Mouse (Mus musculus) left cerebral cortex, adult 9 months (tissue): ENCODE measurements around the gene Ptcd2.
A peak's percentile ranks its signal among the peaks of the same experiment; 100 is the strongest.

ENCODE experiments used
- DNase-seq, 2 experiments: peaks; one replicate each; pipeline ENCODE4 v3.0.0; 2022; ENCODE audit warnings: low spot score in 2 of 2

Gene Ptcd2

GRCm38 (mm10) chr13:99344599-99345575 is at the start of gene Ptcd2, which contains the start of gene Mrps27:
Gene Ptcd2 (minus strand): TSS chr13:99344705.
Gene Mrps27 (plus strand): TSS chr13:99344786.
- peak; percentile 85 to 98 for DNase-seq

DNA sequence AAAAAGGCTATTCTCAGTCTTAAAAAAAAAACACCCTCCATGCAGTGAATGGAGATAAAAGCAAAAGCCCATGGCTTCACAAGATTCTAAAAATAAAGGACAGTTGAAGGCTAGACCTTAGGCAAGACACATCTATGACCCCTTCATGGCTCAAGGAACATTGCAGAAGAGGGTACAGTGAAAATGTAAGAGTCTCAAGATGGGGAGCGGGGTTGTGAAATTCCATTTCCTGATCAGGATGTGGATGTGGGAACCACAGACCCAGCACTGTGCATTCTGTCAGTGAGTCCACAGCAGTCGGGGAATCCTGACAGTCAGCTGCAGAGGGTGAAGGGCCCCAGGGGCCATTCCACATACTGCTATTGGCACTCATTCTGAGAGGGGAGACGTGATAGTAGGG is 48.6 kb upstream of the Ptcd2 start:
- DNase-seq: no peak

- peak in 1 of 2 experiments; percentile 51 for DNase-seq
These were observed 46.9 kb upstream of the Ptcd2 start for GRCm38 (mm10) chr13:99391417-99391816.

GRCm38 (mm10) chr13:99387901-99388811 is 43.7 kb upstream of the Ptcd2 start:
- DNase-seq: no peak

DNA sequence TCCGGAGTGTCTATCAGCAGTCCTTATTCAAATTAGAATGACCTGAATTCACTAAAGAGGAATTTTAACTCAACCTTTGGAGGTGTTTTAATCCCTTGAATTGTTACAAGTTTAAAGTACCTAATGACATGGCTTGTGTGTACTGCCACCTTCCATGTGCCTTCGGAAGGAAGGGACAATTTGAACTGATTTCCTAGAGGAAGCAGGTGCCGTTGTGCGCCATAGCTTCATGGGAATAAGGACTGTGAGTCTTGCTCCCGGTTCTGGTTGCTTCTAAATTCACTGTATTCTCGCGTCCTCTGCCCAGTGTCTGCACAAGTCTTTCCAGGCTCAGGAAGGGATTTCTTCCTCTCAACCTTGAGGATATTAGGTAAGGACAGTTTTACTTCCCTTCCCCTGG is 41.8 kb upstream of the Ptcd2 start:
- DNase-seq: no peak

- no peak for DNase-seq
These were observed 41.4 kb upstream of the Ptcd2 start for GRCm38 (mm10) chr13:99385911-99386310.

DNA sequence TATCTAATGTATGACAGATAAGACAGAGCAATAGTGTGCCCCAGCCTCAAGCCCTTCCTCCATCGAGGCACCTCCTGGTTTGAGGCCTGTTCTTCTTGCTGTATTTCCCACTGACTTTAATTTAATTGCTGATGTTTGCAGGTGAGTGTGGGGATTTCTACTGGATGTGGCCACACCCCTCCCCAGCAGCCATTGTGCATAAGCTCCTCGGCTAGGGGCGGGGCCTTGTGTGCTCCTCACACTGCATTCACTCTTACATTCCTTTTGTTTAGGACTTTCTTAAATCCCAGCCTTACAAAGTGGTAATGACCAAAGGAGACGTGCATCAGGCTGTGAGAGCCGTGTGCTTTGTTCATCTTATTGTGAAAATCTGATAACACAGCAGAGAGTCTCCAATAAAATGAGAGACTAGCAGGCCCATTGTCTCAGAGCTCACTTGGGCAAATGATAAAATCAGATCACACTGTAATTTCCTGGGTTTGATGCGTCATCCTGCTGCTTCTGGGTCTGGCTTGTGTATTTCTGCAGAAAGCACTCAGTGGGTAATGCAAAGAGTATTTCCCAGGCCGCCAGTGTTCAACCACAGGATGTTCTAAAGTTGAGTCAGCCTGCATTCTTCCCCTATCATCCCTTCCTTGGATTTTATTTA is 40.2 kb upstream of the Ptcd2 start:
- no peak for DNase-seq

GRCm38 (mm10) chr13:99382373-99382772 is 37.9 kb upstream of the Ptcd2 start:
- no peak for DNase-seq

GRCm38 (mm10) chr13:99378223-99378622 is 33.7 kb upstream of the Ptcd2 start:
- no peak for DNase-seq

DNA sequence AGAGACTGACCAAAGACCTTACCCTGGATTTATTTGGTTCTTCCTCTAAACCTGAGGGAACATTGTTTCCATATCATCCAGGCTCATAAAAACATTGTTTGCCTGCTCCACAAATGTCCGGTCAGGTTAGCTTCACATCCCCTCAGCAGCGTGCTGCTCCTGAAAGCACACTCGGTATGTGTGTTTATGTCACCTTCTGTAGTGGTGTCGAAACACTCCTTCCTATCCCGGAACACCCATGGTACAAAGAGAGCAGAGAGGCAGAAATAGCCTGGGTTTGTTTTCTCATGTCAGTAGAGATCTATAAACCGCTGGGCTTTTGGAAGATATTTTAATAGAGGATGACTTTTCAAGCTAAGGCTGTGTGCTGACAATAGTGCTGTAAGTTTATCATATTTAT is 32.5 kb upstream of the Ptcd2 start:
- no peak for DNase-seq

- peak in 1 of 2 experiments; percentile 88 for DNase-seq
These were observed 31.0 kb upstream of the Ptcd2 start for GRCm38 (mm10) chr13:99375550-99375949.

GRCm38 (mm10) chr13:99374191-99374590 is 29.7 kb upstream of the Ptcd2 start:
- no peak for DNase-seq

GRCm38 (mm10) chr13:99373684-99374083 is 29.2 kb upstream of the Ptcd2 start:
- DNase-seq: no peak

- DNase-seq: no peak
These were observed 26.8 kb upstream of the Ptcd2 start for GRCm38 (mm10) chr13:99371285-99371684.

DNA sequence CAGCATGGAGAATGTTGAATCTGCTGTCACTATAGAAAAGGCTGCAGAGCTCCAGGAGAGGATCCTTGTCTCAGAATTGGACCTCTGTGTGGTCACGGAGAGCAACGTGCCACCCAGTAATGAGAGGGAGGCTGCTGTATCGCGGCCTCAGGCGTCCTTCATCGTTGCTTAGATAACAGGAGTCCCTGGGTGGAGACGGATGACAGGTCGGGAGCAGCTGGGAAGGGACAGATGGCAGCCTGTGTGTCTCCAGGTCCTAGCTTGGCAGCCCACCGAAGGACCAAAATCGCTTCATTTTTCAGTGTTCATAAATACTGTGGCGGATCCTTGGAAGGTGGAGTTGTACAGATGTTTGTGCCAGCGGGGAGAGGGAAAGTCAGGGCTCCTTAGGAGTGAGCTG is 24.6 kb upstream of the Ptcd2 start:
- DNase-seq: no peak

DNA sequence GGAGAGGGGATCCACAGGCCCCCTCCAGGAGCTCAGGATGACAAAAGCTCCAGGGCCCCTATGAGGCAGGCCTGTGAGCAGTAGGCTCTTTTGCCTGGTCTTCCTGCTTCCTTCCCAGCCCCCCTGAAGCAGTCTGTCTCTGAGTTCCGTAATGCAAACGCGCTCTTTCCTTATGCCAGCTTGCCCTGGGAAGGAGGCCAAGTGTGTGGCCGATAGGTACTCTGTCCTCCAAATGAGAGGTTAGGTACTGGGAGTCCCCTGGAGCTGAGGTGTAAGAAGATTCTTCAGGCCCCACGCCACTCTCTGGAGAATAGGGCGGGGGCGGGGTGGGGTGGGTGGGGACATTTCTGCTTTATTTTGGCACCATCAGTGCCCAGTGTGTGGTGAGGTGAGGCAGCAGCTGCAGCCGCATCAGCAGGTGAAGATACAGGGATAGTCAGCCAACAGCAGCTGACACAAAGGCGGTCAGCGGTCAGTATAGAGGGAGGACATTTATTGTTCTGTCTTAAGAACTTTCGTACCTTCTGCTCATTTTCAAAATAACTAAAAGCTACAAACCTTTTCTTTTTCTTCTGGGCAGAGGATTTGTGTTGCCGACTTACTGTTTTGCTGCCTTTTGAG is 23.2 kb upstream of the Ptcd2 start:
- no peak for DNase-seq

DNA sequence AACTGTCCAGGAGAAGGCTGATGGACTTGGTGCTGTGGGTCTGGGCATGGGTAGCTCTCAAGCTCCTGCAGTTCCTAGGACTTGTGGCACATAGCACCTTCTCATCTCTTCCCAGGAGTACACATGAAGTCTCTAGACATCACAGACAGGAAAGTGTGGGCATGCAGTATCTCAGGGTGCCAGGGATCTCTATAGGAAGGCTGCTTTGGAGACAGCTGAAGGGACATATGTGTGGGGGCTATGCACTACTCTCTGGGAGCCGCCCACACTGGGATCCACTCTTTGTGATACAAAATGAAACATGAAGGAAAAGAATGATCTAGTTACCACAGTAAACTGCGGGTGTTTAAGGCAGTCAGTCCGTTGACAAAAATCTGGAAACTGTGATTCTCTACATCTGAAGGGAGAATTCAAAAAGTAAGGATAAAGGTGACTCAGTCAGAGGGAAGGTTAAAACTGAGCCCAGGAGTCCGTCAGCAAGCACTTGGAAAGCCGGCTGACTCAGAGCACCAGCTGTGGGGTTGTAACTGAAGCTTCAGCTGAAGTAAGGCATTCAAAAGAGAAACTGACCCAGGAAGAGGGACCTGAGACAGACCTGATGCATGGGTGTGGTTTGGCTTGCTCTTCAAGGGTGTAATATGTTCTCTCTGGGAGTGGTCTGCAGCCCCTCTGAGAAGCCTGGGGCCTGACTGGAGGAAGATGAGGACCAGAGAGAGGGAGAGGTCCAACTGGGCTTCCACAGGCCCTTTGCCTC is 22.1 kb upstream of the Ptcd2 start:
- DNase-seq: peak; percentile 76 to 94

GRCm38 (mm10) chr13:99363866-99364265 is 19.4 kb upstream of the Ptcd2 start:
- no peak for DNase-seq

GRCm38 (mm10) chr13:99358921-99359320 is 14.4 kb upstream of the Ptcd2 start:
- no peak for DNase-seq

- DNase-seq: no peak
These were observed 12.1 kb upstream of the Ptcd2 start for GRCm38 (mm10) chr13:99356428-99357265.
